Mouse (Mus musculus) kidney, adult 11 months (tissue): ENCODE measurements at regions not wholly inside any gene's neighbourhood (a gene's known extent, or its start where the extent isn't known, plus 50 kb on each side); places are given as distances from the start of the nearest gene placed in this dataset.

ENCODE experiments used
- DNase-seq: peaks from one replicate; pipeline ENCODE4 v3.0.0; 2022

DNA sequence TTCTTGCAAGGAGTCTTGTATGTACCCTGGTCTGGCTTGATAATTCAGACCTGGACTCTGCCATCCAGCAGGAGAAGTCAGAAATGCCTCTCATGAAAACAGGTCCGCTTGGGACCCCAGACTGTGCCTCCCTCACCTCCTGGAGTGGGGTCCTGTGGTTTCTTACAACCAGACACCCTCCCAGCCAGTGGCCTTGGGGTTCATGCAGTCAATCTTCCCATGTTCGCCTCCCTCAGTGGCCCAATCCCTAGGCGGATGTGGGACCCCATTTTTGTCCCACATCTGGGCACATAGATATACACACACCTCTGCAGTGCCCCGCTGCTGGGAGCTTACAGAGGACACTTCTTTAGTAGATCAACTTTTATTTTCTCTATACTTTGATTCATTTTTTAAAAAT is 217.7 kb downstream of the Lrfn2 start:
- no peak for DNase-seq

DNA sequence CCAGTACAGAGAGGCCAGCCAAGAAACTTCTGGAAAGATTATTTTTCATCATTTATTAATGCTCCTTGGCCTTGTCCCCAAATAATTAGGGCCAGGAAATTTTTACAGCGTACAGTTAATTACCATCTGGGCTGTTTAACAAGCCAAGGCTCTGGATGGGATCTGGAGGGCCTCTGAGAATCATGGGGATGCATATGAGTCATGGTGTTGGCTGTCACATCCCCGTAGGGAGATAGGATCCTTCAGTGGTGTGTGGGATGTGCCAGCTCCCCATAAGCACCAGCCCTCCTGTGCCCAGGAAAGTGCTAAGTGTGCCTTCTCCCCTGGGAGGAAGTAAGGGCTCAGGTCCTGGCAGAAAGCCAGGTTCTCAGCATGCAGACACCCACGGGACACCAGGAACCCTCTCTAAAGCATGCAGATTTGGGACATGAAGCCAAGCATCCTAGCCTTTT is 218.8 kb downstream of the Lrfn2 start:
- DNase-seq: peak; percentile 8

DNA sequence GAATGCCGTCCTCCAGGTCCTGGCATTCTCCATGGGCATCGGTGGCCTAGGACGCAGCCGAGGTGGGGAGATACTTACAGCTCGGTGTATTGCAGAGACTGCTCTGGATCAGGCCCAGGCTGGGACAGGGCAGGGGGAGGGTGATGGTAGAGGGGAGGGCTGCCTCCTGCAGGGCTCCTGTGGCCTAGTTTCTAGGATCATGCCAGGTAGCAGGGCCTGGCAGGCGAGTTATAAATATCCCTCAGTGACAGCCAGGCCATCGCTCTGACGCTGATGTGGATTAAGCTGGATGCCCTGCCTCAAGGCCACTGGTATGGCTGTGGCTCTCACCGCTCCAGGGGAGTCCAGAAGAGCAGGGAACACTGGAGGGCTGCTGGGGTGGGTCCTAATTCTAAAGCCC is 221.8 kb downstream of the Lrfn2 start:
- no peak for DNase-seq

DNA sequence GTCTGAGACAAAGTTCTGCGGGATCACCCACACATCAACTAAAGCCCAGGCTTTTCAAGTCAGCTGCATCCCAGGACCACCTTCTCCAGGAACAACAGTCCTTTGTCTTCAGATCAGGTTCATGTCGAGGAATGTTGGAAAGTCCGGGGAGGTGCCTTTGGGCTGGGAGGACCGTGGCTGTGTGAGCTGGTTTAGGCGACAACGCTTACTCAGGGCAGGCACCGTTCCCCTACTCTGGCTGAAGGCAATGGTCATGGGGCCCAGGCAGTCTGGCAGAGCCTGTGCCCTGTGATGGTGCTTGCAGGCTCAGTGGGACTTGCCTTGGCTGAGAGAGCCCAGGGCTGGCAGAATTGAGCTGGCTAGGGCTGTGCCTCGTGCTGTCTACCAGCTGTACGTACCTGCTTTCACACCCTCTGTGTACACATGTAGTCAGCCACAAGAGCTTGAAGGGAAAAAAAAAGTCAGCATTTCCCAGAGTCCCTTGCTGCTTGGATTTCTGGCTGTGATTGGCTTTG is 222.9 kb downstream of the Lrfn2 start:
- no peak for DNase-seq

GRCm38 (mm10) chr17:49157586-49157985 is 225.4 kb downstream of the Lrfn2 start:
- DNase-seq: no peak

- DNase-seq: no peak
These were observed 239.3 kb downstream of the Lrfn2 start for GRCm38 (mm10) chr17:49171252-49172047.

GRCm38 (mm10) chr17:49172052-49172799 is 240.0 kb downstream of the Lrfn2 start:
- no peak for DNase-seq

DNA sequence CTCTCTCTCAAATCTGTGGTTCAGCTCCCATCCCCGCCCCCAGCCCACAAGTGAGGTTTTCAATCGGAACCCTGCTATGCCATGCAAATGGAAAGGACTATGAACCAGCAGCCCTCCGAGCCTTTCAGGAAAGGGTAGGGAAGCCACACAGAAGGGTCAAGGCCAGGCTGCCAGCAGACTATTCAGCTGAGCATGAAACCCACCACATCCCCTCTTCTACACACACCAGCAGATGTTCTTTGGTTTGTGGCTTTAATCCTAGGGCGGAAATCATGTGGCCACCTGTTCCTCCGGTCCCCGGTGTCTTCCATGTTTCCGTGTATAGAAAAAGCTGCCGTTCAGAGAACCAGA is 240.6 kb downstream of the Lrfn2 start:
- DNase-seq: no peak

- DNase-seq: no peak
These were observed 246.0 kb downstream of the Lrfn2 start for GRCm38 (mm10) chr17:49177966-49178731.

GRCm38 (mm10) chr17:49182485-49182884 is 245.7 kb upstream of the Mocs1 start:
- DNase-seq: peak; percentile 18

DNA sequence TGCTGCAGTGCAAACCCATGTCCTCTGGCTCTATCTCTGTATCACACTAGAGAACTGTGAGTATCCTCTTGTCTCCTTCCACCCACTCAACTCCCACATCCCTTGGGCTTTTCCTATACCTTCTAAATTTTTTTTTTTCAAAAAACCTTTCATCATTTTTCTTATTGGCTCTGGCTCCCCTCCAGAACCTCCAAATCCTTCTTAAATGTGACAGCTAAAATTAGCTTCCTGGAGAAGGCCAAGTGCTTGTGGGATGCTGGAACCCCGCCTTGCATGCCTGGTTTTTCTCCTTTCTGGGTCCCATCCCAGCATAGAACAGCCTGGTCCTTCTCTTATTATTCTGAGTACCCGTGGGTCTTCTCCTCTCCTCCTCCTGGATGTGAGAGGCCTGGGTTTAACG is 244.2 kb upstream of the Mocs1 start:
- DNase-seq: no peak

GRCm38 (mm10) chr17:49185052-49185612 is 243.0 kb upstream of the Mocs1 start:
- no peak for DNase-seq

DNA sequence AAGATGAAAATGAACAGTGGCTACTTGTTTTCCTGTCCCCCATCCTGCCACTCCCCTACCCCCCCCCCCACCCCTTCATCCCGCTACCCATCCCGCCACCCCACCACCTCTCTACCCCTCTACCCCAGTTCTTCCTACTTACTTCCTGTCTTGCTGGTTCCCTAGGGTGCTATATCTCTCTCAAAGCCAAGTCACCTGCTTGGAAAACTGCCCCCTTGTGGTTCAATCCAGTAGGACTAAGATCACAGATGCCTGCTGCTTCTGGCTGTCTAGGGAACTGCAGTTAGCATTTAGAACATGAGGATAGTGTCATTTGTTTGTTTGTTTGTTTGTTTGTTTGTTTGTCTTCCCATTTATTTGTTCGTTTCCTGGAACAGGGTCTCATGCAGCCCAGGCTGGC is 238.4 kb upstream of the Mocs1 start:
- no peak for DNase-seq

DNA sequence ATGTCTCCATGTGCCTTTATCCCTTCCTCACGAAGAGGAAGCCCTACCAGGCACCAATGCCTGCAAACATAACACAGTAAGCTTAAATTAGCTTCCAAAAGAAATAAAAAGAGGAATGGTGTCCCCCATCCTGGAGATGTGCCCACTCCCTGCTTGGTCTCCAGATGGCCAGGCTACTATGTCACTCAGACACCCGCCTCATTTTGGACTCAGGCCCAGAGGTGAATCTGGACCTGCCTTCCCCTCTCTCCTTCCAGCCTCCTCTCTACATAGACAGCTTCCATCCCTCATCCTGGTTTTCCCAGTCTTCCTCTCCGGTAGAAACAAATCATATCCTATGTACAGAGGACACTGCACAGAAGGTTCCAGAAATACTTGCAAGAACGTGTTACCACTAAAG is 237.8 kb upstream of the Mocs1 start:
- no peak for DNase-seq

GRCm38 (mm10) chr17:49196046-49196684 is 232.0 kb upstream of the Mocs1 start:
- DNase-seq: no peak

DNA sequence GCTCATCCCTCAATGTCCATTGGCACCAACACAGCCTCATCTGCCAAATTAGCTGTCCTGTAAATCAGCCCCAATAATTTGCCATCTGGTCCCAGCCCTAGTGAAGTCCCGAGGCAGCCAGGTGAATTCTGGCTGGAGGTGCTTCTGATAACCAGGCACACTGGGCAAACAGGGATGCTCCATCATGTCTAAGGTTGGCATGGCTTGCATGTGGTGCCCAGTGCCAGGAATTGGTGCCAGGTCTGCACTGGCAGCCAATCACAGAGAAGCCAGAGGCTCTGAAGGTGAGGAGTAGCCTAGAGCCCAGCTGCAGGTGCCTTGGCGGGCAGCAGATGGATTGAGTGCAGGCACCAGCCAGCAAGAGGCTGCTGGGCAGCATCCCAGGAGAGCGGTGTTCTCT is 226.7 kb upstream of the Mocs1 start:
- DNase-seq: no peak

DNA sequence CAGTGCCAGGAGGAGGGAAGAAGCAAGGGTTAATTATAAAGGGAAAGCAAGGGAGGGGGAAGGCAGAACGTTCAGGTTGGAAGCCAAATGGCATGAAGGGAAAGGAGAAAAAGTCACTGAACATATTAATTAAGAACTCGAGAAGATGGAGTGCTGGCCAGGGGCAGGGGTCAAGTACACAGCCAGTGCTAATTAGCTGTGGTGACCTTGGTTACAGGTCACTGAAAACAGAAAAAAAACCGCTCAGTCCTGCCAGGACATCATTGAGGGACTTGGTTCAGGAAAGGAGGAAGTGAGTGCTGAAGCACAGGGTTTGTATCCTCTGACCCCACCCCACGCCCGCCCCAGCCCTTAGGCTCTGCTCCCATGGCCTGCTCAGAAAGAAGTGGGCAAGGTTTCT is 223.1 kb upstream of the Mocs1 start:
- peak; percentile 48 for DNase-seq

GRCm38 (mm10) chr17:49205564-49205963 is 222.6 kb upstream of the Mocs1 start:
- DNase-seq: no peak

- no peak for DNase-seq
These were observed 221.5 kb upstream of the Mocs1 start for GRCm38 (mm10) chr17:49206708-49207107.

DNA sequence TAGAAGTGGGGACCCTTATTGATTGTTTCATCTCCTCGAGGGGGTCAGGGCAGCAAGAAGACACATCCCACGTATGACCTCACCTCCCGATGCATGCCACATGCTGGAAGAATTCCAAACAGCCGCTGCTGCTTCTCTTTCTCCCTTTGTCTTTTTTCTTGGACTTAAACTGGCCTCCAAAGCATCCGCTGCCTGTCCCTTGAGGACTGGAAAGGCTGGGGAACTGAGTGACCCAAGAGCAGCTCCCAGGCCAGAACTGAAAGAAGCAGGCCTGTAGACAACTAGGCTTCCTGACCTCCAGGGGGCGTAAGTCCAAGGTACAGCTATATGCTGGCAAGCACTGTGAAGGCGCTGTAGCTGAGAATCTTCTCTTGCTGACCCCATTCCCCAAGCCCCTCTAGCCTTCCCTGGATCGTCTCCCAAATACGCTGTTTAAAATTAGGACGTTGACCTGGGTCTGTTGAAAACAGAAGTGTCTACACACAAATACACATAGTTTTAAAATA is 219.8 kb upstream of the Mocs1 start:
- no peak for DNase-seq

GRCm38 (mm10) chr17:49212918-49213317 is 215.2 kb upstream of the Mocs1 start:
- no peak for DNase-seq

GRCm38 (mm10) chr17:49215281-49215680 is 212.9 kb upstream of the Mocs1 start:
- DNase-seq: no peak
